Mouse (Mus musculus): ENCODE data around the gene Cxxc4. TPM values are rescaled to one million over a fixed set of nuclear protein-coding genes. Genes with fewer than 3 reads are reported as not detected.

Cxxc4 gene
- polyA plus RNA-seq, 1 experiment: 0.25 TPM

DNA sequence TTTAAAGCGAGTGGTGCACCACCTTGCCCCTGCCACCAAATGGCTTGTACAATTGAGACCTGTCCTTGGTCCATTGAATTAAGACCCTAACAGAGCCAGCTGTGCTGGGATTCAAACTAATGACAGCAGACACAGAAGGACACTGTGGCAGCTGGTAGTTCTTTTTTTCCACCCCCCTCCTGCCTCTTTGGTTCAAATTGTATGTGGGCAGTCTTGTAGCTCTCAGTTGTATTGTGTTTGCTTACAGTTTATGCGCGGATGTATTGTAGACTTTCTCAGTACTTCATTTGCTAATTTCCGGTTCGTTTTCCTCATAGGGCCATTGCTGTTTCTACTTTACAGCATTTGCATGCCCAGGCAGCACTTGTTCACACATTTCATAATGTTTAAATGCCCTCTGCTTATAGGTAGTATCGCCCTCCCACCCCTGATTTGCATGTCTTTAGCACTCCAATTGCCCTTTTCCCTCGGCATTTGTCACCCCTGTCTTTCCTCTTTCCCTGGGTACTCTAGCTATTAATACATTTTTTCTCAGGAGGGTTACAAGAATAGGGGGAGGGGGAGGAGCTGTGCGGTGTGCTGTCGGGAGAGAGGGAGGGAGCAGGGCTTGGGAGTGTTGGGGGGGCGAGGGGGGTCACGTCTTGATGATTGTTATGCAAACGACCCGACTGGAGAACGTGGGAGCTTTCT, 2.5 kb downstream of the Cxxc4 start:
- no peak for TF ChIP-seq POLR2A (IDR thresholded peaks at IDR 0.05; ENCODE audit: low read depth, low read length)
- TF ChIP-seq CTCF (conservative IDR thresholded peaks at IDR 0.05; ENCODE audit: insufficient read depth, insufficient read length, low read depth, low read length): no peak
- H3K36me3 ChIP-seq (ENCODE audit: control insufficient read depth, insufficient read depth, low read length): no peaks in the 10 kb centered on the region
- no peaks in the 10 kb centered on the region; the same call in none of the 2 replicates for H3K27me3 ChIP-seq (replicated peaks; ENCODE audit: control insufficient read depth, insufficient read depth, low read length)
- WGBS: 12% methylated on average over 14 of the region's 14 CpGs
- no peak overlapping the region for H3K4me3 ChIP-seq (ENCODE audit: insufficient read depth, low read depth, low read length)
- H3K27ac ChIP-seq (ENCODE audit: insufficient read depth, low read depth, low read length): no peak overlapping the region
- no peak for DNase-seq
- no peaks in the 10 kb centered on the region; the same call in 1 of the 2 replicates for H3K4me1 ChIP-seq (ENCODE audit: control insufficient read depth, insufficient read depth, low read length)

GRCm38 (mm10) chr3:134239321-134239970, 3.2 kb downstream of the Cxxc4 start:
- peak; percentile 19 for DNase-seq
- no peaks in the 10 kb centered on the region for H3K36me3 ChIP-seq (ENCODE audit: control insufficient read depth, insufficient read depth, low read length)
- no peaks in the 10 kb centered on the region; the same call in 1 of the 2 replicates for H3K4me1 ChIP-seq (ENCODE audit: control insufficient read depth, insufficient read depth, low read length)
- TF ChIP-seq POLR2A (IDR thresholded peaks at IDR 0.05; ENCODE audit: low read depth, low read length) (no peak), CTCF (conservative IDR thresholded peaks at IDR 0.05; ENCODE audit: insufficient read depth, insufficient read length, low read depth, low read length) (no peak)
- peak overlapping the region; percentile 64 for H3K4me3 ChIP-seq (ENCODE audit: insufficient read depth, low read depth, low read length)
- no peak overlapping the region for H3K27ac ChIP-seq (ENCODE audit: insufficient read depth, low read depth, low read length)
- WGBS: 1% methylated on average over 51 of the region's 51 CpGs
- no peaks in the 10 kb centered on the region; the same call in none of the 2 replicates for H3K27me3 ChIP-seq (replicated peaks; ENCODE audit: control insufficient read depth, insufficient read depth, low read length)

GRCm38 (mm10) chr3:134239971-134240717, 3.9 kb downstream of the Cxxc4 start:
- DNase-seq: peak; percentile 66
- 0 out of 2 replicates have a peak overlapping the region, but pooled peaks have one; percentile 20 for H3K27ac ChIP-seq (ENCODE audit: insufficient read depth, low read depth, low read length)
- H3K4me1 ChIP-seq (ENCODE audit: control insufficient read depth, insufficient read depth, low read length): no peaks in the 10 kb centered on the region; the same call in 1 of the 2 replicates
- no peaks in the 10 kb centered on the region for H3K36me3 ChIP-seq (ENCODE audit: control insufficient read depth, insufficient read depth, low read length)
- H3K27me3 ChIP-seq (replicated peaks; ENCODE audit: control insufficient read depth, insufficient read depth, low read length): no peaks in the 10 kb centered on the region; the same call in none of the 2 replicates
- H3K4me3 ChIP-seq (ENCODE audit: insufficient read depth, low read depth, low read length): peak overlapping the region; percentile 87
- TF ChIP-seq POLR2A (IDR thresholded peaks at IDR 0.05; ENCODE audit: low read depth, low read length) (no peak), CTCF (conservative IDR thresholded peaks at IDR 0.05; ENCODE audit: insufficient read depth, insufficient read length, low read depth, low read length) (no peak)
- whole genome bisulfite sequencing: 1% methylated on average over 58 of the region's 61 CpGs

DNA sequence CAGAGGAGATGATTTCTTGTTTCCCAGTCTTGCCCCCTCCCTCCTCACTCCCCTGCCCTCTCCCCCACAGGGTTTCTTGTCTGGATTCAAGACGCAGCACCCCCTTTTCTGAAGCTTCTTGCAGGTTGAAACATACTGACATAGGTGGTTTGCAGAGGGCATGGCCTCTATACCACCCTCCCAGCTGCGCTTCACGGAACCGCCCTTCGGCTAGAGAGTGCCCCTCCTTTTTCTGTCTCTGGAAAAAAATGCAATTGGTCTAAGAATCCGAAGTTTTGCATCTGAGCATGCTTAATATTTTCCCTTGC, 4.4 kb downstream of the Cxxc4 start:
- WGBS: 24% methylated on average over 6 of the region's 6 CpGs
- no peaks in the 10 kb centered on the region; the same call in 1 of the 2 replicates for H3K4me1 ChIP-seq (ENCODE audit: control insufficient read depth, insufficient read depth, low read length)
- no peak for DNase-seq
- no peaks in the 10 kb centered on the region; the same call in none of the 2 replicates for H3K27me3 ChIP-seq (replicated peaks; ENCODE audit: control insufficient read depth, insufficient read depth, low read length)
- H3K4me3 ChIP-seq (ENCODE audit: insufficient read depth, low read depth, low read length): peak overlapping the region; percentile 87; the same call in 1 of the 2 replicates
- H3K36me3 ChIP-seq (ENCODE audit: control insufficient read depth, insufficient read depth, low read length): no peaks in the 10 kb centered on the region
- TF ChIP-seq POLR2A (IDR thresholded peaks at IDR 0.05; ENCODE audit: low read depth, low read length) (no peak), CTCF (conservative IDR thresholded peaks at IDR 0.05; ENCODE audit: insufficient read depth, insufficient read length, low read depth, low read length) (no peak)
- no peak overlapping the region for H3K27ac ChIP-seq (ENCODE audit: insufficient read depth, low read depth, low read length)

GRCm38 (mm10) chr3:134243168-134243849, 7.0 kb downstream of the Cxxc4 start:
- WGBS: 62% methylated on average over 2 of the region's 2 CpGs
- DNase-seq: no peak
- H3K27me3 ChIP-seq (replicated peaks; ENCODE audit: control insufficient read depth, insufficient read depth, low read length): no peaks in the 10 kb centered on the region; the same call in none of the 2 replicates
- no peaks in the 10 kb centered on the region; the same call in 1 of the 2 replicates for H3K4me1 ChIP-seq (ENCODE audit: control insufficient read depth, insufficient read depth, low read length)
- H3K4me3 ChIP-seq (ENCODE audit: insufficient read depth, low read depth, low read length): no peak overlapping the region
- no peak overlapping the region for H3K27ac ChIP-seq (ENCODE audit: insufficient read depth, low read depth, low read length)
- no peak for TF ChIP-seq POLR2A (IDR thresholded peaks at IDR 0.05; ENCODE audit: low read depth, low read length)
- TF ChIP-seq CTCF (conservative IDR thresholded peaks at IDR 0.05; ENCODE audit: insufficient read depth, insufficient read length, low read depth, low read length): no peak
- no peaks in the 10 kb centered on the region for H3K36me3 ChIP-seq (ENCODE audit: control insufficient read depth, insufficient read depth, low read length)

DNA sequence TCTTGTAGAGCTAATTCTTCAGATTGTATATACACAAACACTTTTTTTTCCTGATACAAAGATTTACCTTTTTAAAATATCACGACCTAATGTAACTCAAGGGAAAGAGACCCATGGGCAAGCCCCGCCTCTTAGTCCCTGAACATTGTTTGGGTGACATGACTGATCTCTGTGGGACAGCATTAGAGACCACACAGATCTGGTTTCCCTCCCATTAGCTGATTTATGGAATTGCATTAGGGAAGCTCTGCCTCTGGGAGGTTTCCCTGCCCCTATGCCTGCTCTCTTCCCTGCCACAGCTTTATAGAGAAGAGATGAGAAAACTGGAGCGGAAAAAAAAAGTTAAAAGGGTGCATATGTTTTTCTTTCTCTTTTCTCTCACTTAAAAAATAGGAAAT, 7.6 kb downstream of the Cxxc4 start:
- TF ChIP-seq POLR2A (IDR thresholded peaks at IDR 0.05; ENCODE audit: low read depth, low read length) (no peak), CTCF (conservative IDR thresholded peaks at IDR 0.05; ENCODE audit: insufficient read depth, insufficient read length, low read depth, low read length) (no peak)
- Histone ChIP-seq H3K27me3 (replicated peaks; ENCODE audit: control insufficient read depth, insufficient read depth, low read length) (no peaks in the 10 kb centered on the region; the same call in none of the 2 replicates), H3K27ac (ENCODE audit: insufficient read depth, low read depth, low read length) (no peak overlapping the region), H3K4me1 (ENCODE audit: control insufficient read depth, insufficient read depth, low read length) (no peaks in the 10 kb centered on the region; the same call in 1 of the 2 replicates), H3K36me3 (ENCODE audit: control insufficient read depth, insufficient read depth, low read length) (no peaks in the 10 kb centered on the region), H3K4me3 (ENCODE audit: insufficient read depth, low read depth, low read length) (no peak overlapping the region)
- 49% methylated on average over 3 of the region's 3 CpGs for WGBS
- no peak for DNase-seq

Data from kidney, adult 2 months (tissue).